Mouse (Mus musculus): ENCODE data around the gene Igsf9b.

- TF ChIP-seq CTCF (IDR thresholded peaks at IDR 0.05) (no peak), EP300 (IDR thresholded peaks at IDR 0.05) (no peak)
Measured at GRCm38 (mm10) chr9:27272858-27273257, 26.1 kb upstream of the Igsf9b start.
